Mouse (Mus musculus): Measurements from ENCODE around the gene Iffo1.

DNA sequence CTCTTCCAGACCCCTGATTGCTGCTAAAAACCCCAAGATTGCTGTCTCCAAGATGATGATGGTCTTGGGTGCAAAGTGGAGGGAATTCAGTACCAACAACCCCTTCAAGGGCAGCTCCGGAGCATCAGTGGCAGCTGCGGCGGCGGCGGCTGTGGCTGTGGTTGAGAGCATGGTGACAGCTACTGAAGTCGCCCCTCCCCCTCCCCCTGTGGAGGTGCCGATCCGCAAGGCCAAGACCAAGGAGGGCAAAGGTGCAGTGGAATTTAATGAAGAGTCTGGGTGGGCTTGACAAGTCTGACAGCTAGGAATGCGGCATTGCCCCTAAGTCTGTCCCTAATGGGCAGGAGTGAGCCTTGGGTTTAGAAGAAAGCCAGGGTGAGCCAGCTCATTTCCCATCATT, 43.6 kb upstream of the Iffo1 start:
- no peak for TF ChIP-seq CTCF (IDR thresholded peaks at IDR 0.05; ENCODE audit: borderline replicate concordance, extremely low read depth, insufficient read depth, insufficient read length)
- TF ChIP-seq POLR2A (IDR thresholded peaks at IDR 0.05; ENCODE audit: borderline replicate concordance, extremely low read depth, insufficient read depth, insufficient read length, poor library complexity, severe bottlenecking) = no peak

All from brain, embryonic 14.5 days (tissue).